Mouse (Mus musculus): ENCODE measurements around the gene Cps1.

Gene Cps1

DNA sequence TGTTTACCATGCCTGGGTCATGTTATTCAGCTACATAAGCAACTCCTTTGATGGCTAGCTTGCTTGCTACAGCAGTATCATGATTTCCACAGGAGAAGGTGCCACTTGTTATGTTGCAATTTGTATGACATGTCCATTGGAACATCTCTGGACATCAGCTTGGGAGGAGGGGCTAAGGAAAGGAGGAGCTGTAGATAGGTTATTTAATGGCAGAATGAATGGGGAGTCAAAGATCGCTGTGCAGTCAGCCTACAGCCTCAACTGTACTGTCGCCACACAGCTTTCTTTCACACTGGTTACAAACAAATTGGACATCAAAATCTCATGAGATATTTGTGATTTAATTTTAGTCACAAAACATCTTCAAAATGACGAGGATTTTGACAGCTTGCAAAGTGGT lies at the start of gene Cps1:
Gene Cps1, plus strand, starts transcription at position 230 of the 400 bp plus-strand sequence.
- in situ Hi-C loops (cut with MboI, MseI): no loop called here

DNA sequence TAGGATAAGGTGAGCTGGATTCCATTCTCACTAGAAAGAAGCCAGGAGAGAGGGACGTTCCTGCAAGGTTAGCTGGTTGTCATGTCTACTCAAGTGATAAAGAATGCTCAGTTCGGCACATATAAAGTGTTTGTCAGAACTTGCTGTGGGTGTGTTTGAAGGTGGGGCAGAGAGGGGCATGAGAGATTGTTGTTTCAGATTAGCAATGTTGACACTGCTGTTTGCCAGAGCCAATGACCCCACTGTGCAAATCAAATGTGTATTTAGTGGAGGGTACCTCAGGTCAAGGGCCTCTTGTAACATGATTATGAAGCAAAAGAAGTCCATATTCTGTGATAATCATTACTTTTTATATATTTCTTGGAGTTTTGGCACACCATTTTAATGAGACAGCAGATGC lies 45.1 kb upstream of the Cps1 start:
- in situ Hi-C loops (cut with MboI, MseI): no loop called here

DNA sequence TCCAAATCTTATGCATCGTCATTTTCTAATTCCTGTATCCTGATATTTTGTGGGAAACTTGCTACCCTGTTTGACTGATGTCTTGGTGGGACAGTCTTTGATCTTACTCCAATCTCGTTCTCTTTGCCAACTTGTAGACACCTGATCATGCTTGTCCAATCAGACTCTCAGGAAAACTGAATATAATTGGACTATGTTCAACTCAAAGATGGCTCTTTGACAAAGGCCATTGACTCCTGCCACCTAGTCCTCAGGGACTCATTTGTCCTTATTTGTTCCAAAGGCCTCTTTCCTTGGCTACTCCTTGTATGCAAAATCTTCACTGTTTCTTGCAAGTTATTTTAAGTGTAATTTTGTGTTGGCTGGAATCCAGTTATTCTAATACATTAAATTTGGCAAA lies 44.2 kb upstream of the Cps1 start:
- in situ Hi-C loops (cut with MboI, MseI): no loop called here

DNA sequence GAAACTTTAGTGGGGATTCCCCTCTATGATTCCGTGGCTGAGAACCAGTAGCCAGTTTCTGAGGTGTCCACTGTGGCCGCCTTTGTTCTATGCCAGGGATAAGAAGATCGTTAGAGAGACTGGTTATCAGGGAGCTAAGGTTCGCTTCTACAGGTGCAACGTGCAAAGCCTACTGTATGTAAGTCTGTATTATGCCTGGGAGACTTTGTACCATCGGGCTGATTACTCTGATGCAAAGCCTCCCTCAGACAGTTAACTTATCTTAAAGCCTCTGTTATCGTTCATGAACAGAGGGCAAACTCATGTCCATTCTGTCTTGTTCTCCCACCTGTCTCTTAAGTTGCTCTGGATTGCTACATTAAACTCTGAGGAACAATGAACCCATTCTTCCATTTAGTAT lies 43.7 kb upstream of the Cps1 start:
- in situ Hi-C loops (cut with MboI, MseI): no loop called here

DNA sequence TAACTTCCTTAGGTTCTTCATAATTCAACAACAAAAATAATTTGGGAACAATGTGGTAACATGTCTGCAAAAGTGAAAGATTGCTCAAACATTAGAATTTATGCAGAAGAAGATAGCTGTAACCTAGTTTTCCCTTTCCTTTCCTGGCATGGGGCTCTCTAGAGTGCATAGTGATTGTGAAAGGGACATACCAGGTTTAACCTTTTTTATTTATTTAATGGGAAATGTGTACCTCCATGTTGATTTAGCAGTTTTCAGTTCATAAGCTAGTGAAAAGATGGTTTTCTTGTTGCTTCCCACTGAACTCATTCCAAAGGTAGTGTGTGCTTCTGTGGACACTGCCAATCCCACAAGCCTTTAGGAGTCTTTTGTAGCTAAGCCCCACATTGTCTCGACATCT lies 30.4 kb upstream of the Cps1 start:
- in situ Hi-C loops (cut with MboI, MseI): no loop called here

DNA sequence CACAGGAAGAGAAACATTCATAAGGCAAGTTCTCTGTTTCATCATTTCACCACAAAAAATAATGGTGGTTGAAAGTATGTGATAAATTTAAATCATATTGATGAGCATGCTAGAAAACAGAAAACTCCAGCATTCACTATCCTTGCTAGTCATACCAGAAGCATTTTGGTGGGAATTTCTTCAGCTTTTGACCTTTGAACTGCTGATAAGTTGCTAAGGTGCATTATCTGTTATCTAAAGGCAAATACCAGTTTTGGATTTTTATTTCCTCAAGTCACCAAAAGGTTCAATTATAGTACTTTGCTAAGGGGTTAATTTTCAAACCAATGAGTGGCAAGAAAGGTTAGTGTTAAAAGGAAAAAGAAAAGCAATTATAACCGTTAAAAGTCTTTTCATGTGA lies 23.6 kb upstream of the Cps1 start:
- in situ Hi-C loops (cut with MboI, MseI): no loop called here

DNA sequence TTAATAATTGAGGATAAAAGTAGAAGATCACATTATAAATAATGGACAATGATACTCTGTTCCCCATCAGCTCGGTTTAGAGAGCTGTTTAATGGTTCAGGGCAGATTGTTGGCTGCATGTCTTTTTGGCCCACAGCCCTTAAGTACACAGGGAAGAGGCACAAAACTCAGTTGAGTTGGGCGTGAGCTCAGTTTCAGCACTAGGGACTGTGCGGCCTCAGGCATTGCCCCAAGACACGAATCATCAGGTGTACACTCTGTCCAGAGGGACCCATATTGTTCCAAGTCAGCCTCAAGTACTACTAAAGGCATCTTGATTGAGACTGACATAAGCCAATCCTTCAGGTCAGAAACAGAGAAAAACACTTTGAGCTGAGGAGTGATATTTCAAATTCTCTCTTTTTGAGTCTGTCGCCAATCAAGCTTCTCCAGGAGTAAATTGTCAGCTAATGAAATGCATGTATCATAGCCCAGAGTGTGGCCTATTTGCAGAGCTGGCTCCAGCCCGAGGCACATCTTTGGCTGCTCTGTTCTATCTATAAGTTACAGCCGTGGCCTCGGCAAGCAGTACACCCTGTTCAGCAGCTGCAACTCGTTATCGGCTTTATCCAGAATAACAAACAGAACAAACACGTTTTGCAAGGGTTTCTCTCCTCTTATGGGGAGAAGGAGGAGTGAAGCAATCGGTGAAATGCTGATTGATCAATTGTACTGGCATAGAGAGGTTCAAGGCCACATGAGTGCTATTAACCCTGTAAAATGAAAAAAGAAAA lies 19.2 kb upstream of the Cps1 start:
- in situ Hi-C loops (cut with MboI, MseI): no loop called here

DNA sequence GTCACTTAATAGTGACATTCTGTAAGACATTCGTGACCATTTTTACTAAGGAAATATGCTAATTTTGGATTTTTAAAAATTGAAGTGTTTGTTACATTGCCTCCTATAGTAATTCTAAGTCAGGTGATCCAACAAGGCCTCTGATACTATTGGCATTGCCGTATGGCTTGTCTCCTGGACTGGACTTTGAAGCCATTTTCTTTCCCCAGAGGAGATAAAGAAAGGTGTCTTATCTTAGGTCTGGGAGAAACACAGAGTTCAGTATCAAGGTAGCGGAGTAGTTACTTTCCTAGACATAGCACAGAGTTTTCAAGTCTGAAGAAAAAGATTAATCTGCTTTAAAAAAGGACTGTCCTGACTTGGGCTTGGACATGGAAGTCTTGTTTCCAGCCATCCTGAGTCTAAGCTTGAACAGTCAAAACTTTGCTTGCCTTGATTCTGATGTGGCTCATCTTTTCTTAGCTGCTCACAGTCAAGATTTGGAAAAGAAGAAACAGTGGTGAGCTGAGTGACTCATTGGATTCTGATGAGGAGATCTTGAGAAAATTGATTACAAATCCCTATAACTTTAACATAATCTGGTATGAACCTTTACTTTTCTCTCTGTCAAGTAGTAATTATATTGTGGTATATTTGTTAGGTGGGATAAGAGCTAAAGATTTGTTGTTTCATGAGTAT lies 11.1 kb upstream of the Cps1 start:
- in situ Hi-C loops (cut with MboI, MseI): no loop called here

DNA sequence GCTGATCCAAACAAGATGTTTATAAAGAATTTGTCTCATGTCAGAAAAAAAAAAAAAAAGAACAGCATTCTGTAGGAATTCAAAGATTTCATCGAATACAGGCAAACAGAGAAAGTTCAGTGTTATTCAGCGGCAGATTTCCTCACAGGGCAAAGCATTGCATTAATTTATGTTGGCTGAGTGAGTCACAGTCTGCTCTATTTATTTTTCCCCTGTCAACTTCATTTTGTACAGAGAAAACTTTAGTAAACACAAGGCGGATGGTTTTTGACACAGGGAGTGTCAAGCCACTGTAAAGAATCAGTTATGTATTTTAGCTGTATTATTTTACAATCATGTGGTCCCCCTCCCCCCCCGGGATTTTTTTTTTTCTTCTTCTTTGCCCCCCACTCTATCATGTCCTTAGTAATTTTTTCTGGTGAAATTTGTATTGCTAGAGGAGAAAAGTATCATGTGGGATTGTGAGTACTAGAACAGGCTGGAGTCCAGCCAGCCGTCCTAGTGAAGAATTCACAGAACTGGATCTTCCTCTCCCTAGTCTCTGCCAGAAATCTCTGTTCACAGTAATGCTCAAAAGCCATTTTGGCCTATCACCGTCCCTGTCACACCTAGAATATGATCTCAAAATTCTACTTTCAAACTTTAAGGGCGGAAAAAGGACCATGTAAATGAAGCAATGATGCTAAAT lies 9.3 kb upstream of the Cps1 start:
- in situ Hi-C loops (cut with MboI, MseI): no loop called here

DNA sequence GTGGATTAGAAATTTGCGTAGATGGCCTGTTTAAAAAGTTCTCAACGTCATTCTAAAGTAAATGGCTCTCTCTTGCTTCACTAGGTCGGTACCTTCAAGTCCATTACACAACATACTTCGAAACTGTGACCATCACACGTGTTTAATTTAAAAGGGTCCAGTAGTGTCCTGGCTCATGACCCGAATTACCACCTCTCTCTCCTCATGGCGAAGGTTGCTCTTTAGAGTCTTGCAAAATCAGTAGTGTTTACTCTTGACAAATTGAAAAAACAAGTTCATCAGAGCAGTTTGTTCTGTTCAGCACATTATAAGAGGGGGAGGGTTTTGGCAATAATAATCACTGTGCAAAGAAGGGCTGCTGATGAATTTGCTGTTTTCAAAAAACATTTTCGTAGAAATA lies 6.3 kb upstream of the Cps1 start:
- in situ Hi-C loops (cut with MboI, MseI): no loop called here

DNA sequence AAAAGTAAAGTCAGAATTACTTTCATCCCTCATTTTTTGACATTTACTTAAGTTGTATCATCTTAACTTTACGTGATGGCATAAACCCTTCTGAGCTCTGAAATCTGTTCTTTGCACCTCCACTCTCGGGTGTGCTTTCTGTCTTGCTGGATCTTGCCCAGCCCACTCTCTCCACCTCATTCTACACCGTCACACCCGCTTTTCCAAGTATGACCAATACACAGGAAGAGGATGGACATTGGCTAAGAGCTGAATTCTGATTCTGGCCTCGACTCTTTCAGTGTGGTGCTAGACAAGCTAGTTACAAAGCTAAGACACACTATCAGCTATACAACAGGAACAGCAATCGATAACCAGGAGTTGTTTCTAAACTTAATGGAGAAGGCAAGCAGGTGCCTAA lies 5.0 kb upstream of the Cps1 start:
- in situ Hi-C loops (cut with MboI, MseI): no loop called here

DNA sequence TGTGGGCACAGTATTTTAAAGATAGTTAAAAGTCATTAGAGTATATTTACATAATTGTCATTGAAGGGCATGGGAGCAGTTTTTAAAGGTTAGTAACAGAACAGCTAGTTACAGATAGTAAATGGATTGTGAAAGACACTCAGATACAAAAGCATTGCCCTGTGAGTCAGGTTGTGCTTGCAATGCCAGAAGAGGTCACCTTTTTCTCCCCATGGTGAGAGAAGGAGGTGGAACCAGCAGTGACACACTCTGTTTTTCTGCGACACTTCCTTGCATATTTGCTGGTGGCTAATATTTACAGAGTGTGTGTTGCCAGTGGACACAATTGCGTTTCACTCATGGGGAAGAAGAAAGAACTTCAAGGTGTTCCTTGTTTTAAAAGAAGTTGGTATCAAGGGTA lies 2.6 kb downstream of the Cps1 start:
- in situ Hi-C loops (cut with MboI, MseI): no loop called here

DNA sequence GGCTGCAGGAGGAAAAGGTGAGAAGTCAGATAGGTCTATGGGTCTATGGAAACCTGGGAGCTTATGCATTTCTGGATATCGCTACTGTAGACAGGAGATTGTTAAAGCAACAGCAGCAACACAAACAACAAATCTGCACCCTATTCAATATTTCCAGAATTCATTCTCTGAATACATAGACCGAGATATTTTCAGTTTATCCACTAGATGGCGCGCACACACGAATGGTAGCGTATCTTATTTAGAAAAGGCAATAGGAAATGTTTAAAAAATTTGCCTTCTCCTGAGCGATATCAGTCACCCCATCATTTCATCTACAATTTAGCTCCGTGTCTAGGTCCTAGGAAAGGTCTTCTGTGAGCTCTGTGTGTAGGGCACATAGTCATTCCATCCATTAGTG lies 21.1 kb downstream of the Cps1 start:
- in situ Hi-C loops (cut with MboI, MseI): no loop called here

DNA sequence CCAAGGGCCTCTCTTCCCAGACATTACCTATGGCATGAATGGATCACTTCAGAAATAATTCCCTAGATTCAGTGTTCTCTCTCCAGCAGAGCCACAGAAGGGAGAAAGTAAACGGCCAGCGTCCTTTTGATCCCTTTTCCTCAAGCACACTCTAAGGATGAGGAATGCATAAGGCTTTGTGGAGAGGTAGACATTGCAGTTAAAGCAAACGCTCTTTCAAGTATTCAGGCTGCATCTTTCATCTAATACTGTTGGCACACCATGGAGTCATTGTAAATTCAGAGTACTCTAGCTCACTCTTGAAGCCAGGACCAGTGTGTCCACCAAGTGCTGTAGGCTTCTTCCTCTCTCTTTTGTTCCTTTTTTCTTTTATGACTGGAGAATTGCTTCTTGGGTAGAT lies 28.4 kb downstream of the Cps1 start:
- in situ Hi-C loops (cut with MboI, MseI): loop anchor here (5.0 kb wide), 1 partner anchor 1991 kb away; no protein-coding TSS in a partner anchor

DNA sequence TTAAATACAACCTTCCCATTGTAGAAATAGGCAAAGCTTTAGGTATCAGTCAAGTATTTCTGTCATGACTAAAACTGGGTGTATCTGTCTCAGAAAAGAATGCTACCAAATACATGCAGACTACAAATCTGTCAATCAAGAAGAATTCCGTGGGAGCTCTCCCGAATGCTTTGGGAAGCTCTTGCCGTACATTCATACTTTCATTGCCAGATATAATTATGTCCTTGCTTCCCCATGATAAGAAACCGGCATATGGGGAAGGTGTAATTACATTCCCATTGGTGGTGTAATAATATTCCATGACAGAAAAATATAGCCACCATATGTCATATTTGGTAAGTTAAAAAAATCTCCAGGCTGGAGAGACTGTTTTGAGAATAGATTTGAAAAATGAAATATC lies 44.5 kb downstream of the Cps1 start:
- in situ Hi-C loops (cut with MboI, MseI): no loop called here

DNA sequence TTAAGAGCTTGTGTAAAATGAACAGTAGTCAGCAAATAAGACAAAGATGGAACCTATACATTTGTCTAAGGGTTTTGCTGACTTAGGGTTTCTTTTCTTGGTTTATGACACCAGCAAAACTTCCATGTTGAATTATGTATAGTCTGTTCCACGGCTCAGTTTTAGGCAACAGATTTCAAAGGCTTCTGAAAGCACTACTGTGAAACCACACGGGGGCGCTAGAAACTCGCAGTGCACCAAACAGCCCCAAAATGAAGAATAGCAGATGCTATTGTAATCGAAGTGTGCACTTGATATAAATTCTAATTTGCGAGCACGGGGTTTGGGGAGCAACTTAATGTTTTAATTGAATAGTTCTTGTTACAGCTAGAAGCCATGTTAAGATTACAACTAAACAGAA lies 58.3 kb downstream of the Cps1 start:
- in situ Hi-C loops (cut with MboI, MseI): no loop called here

DNA sequence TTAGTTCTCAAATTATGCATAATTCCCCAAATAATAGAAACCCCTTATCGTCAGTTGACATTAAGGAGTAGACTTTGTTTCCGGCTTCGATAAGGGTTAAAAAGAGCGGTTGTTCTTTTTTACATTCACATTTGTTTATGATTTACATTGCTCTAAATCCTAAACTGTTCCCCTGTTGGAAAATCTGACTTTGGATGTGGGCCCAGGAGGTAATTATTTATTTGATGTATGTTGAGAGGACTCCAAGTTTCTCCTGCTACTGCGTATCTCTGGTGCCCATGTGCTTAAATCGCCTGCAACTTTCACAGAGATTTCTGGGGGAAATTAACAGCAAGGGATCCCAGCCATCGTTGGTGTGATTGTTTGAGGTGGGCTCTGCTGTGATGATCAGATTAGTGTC lies 59.4 kb downstream of the Cps1 start:
- in situ Hi-C loops (cut with MboI, MseI): no loop called here

DNA sequence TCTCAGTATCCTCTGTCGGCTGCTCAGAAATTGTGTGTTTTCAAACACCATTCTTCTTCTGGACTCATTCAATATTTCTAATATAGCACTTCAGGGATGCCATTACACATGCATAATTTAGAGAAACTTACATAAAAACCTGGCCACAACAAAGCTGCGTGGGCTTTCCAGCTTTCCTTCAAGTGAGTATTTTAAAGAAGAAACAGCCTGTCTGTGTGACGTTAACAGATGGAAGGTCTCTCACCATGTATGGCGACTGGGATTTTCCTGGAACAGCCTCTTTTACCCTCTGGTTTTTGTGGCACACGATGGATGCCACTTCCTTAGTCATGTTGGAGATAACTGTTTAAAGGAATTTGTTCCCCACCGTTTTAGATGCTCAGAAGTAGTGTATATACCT lies 60.7 kb downstream of the Cps1 start:
- in situ Hi-C loops (cut with MboI, MseI): no loop called here

DNA sequence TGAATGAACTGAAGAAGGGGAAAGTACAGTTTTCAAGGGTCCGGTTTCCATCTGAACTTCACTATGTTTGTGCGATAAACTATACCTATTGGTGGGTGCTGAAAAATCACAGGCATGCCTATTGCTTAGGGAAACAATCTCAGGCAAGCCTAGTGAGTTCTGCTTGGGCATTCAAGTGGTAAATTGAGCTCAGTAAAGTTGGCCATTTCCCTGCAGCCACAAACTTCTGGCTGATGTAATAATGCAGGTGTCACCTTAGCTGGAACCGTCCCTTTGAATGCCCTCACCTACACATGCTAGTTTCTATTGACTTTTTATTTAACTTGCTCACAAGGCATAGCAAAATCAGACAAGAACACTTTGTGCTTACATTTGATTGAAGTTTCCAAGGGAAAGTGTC lies 61.3 kb downstream of the Cps1 start:
- in situ Hi-C loops (cut with MboI, MseI): no loop called here

DNA sequence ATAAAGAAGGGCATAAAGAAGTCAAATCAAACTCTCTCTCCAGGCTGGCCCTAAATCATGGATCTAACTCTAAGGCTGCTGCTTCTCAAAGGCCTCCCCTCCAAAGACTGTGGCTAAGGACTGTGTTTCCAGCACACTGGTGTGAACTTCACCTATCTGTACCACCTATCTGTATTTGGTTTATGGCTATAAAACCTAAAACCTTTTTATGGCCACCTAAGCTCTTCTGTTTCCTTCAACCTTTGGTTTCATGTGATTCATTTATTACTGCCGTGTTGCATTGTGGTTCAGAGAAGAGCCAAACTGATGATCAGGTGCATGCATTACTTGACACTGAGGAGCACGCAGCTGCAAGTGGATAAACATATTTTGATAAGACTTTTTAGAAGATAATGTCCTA lies 74.5 kb downstream of the Cps1 start:
- in situ Hi-C loops (cut with MboI, MseI): no loop called here

DNA sequence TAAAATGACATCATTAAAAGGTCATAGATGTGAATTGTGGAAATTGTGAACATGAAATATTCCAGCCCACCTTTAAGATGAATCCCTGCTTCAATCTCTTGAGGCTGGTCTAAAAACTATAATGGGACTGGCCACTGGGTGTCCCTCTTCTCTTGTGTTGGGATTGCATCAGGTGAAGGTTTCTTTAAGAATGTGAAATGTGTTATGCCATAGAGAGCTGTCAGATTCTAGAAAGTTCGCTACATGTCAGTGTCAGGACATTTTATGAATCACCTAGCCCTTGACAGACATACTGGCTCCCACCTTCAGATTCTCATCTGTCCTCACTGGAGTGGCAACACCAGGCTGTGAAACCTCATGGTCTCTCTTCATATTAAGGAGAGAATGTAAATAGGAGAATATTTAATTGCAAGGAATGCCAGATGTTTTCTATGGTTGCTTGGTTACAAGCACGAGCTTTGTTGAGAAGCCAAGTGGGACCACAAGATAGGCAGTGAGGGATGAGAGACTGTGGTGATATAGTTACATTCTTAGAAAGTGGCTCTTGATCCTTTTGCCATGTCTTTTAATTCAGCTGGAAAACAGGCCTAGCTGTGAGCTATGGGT lies 95.6 kb downstream of the Cps1 start:
- in situ Hi-C loops (cut with MboI, MseI): no loop called here

DNA sequence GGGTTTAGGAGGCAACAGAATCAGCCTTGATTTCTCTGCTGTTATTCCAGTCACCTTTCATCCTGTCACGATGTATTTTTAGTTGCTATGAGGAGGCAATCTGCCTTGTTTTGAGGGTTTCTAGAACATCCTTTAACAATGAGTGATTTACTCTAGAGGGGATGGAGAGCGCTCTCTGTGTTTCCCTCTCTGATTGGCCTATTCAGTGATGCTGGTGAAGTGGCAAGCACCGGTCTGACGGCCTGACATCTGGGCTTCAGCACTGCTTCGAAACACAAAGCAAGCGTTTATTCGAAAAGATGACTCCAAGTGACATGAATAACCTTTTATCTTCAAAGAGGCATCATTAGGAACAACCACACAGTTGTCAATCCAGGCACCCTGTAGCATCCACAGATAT lies 100.8 kb downstream of the Cps1 start:
- in situ Hi-C loops (cut with MboI, MseI): loop anchor here (10.0 kb wide), 1 partner anchor 1511 kb away; no protein-coding TSS in a partner anchor

All from regulatory T cell (primary cell).